Mouse (Mus musculus) 3134 (cell line): ENCODE results near the gene Nkiras2.
A peak's percentile ranks its signal among the peaks of the same experiment; 100 is the strongest.
"Not testable (repeated sequence)": the region's sequence is repeated elsewhere in the genome, so short reads cannot be mapped to it uniquely, and the experiment has no call there.

Experiments
- DNase-seq: peaks from one replicate; pipeline ENCODE4 v3.0.0-alpha.2; 2011; ENCODE audit warnings: low spot score; ENCODE audit not compliant: insufficient read length; ENCODE audit errors: extremely low read depth

Gene Nkiras2

GRCm38 (mm10) chr11:100625754-100626700 lies 7.0 kb downstream of the Nkiras2 start:
- DNase-seq = no peak

- DNase-seq = peak; percentile 47
Observed at GRCm38 (mm10) chr11:100626701-100627195, 7.7 kb downstream of the Nkiras2 start.

DNA sequence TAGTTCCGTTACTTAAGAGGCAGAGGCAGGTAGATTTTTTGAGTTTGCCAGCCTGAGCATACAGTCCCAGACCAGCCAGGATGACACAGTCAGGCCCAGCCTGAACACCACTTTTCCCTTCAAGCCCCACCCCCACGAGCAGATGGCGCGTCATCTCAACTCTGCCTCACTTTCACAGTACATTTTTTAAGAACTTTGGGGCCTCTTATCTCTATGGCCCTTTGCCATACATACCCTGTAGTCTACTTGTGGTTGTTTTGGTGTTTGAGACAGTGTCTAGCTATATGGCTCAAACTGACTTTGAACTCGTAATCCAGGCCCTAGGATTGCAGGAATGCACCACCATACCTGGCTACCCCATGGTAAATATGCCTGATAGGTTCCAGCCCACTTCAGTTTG lies 9.0 kb downstream of the Nkiras2 start:
- DNase-seq = no peak

- no peak for DNase-seq
Observed at GRCm38 (mm10) chr11:100628862-100629352, 9.9 kb downstream of the Nkiras2 start.

- DNase-seq = no peak
Observed at GRCm38 (mm10) chr11:100634530-100634929, 15.5 kb downstream of the Nkiras2 start.

DNA sequence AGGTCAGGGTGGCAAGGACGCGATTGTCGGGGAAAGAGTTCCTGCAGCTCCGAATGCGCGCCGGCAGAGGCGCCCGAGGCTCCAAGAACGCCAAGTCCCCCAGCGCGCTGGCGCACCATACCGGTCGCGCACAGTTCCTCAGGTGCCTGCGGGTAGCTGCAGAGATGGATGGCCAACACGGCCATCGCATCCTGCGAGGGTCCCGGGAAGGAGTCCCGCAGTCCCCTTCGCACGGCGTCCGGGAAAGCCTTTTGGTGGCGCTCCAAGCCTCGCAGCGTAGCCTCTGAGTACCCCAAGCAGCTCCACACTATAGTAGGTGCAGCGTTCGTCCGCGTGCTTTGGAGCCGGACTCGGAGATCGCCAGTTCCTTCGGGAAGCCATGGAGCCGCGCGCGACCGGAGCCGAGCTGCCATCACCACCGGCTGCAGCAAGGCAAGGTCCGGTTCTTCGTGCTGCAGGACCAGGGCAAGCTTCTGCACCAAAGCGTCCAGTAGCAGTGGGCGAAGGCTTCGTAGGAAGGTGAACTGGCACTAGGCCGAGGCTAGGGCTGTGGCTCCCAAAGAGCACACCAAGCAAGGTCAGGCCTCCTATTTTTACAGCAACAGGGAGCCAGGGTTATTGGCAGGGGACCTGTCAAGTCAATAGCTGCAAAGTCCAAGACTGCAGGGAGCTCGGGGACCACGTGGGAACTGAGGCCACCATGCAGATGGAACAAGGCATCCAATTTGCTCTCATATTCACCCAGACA lies 21.3 kb downstream of the Nkiras2 start:
- no peak for DNase-seq

DNA sequence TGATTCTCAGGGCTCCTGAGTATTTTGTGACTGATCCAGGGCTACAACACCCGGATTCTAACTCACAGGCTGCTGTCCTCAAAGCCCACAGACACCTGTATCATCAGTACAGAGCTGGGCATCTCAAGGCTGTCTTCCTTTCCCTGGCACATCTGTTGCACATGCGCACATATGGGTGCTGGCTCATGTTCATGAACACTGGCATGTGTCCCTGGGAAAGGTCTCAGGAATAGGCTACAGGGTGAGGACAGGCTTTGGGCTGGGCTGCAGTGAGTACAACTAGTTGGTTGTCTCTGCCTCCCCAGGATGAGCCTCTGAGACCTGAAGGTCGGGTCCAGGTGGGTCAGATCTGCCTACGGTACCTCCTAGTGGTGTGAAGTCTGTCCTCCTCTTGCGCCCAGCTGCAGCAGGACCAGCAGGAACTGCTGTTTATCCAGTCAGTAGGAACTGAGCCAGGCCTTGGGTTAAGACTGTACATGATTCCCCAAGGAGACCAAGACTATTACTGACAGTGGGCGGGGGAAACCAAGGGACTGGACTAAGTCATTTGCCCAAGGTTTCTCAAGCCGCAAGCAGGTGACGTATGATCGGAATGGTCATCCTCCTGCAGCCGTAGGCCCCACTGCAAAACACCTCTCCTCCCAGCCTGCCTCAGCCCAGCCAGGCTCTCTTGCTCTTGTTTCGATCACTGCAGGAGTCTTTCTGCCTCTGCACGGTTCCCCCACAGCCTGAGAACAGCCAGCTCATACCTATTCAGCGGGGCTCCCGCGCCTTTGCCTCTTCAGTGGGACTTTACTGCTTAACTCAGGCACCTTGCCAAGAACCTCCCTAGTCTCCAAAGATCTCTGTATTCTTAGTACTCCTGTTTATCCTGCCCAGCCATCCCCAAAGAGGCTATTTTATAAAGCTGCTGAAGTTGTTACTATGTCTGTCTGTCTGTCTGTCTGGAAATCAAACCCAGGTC lies 24.9 kb downstream of the Nkiras2 start:
- DNase-seq = no peak

GRCm38 (mm10) chr11:100646265-100646664 lies 27.2 kb downstream of the Nkiras2 start:
- no peak for DNase-seq

DNA sequence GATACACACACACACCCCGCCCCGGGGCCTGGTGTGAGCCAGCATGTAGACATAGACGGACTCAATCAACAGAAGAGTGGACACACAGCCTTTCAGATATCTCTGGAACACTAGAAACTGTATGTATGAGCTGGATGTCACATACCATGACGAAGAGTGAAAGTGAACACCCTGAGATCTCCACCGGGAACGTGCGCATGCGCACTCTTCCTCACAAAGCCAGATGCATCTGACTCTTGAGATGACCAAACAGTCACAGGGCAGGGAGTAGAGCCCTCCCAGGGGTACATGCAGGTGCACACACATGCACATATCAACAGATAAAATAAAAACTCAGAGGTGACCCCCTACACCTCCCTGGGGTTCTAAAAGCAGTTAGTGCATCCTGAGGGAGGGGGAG lies 29.4 kb downstream of the Nkiras2 start:
- no peak for DNase-seq

- DNase-seq = no peak
Observed at GRCm38 (mm10) chr11:100651205-100651604, 32.2 kb downstream of the Nkiras2 start.

DNA sequence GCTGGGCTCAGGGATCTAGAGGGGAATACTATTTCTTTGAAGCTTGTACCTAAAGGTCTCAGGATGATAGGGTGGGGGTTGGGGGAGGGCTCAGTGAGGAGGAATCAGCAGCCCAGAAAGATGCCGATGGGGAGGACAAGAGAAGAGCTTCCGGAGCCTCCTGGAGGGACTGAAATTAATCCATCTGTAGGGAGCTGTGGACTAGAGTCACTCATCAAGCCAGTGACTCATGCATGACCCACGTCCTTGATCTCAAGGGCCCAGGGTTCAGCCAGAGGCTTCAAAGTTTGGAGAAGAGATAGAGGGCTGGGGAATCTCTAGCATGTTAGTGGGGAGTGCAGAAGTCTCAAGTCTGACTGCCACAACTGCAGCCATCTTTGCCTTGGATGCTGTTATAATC lies 32.7 kb downstream of the Nkiras2 start:
- DNase-seq = no peak

- not testable (repeated sequence) for DNase-seq
Observed at GRCm38 (mm10) chr11:100655589-100655988, 36.5 kb downstream of the Nkiras2 start.

DNA sequence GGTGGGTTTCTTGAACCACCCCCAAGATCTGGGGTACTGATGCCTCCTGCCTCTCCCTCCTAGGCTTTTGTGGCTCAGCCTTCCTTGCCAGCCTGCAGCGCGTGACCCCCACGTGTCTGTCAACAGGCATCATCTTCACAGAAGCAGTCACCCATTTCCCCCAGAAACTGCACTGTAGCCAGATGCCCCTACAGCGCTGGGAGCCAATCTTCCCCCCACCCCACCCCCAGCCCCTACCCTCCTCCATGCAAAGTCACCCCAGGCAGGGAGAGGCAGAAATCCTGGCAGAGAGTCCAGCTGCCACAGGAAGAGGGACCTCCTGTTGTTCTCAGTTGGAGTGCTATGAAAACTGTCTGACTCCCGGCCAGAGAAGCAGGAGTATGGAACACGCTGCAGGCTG lies 37.4 kb downstream of the Nkiras2 start:
- no peak for DNase-seq

- no peak for DNase-seq
Observed at GRCm38 (mm10) chr11:100659806-100660205, 40.8 kb downstream of the Nkiras2 start.

GRCm38 (mm10) chr11:100671049-100671448 lies 52.0 kb downstream of the Nkiras2 start:
- DNase-seq = no peak

- DNase-seq = no peak
Observed at GRCm38 (mm10) chr11:100671956-100672355, 52.9 kb downstream of the Nkiras2 start.

GRCm38 (mm10) chr11:100673169-100673568 lies 54.1 kb downstream of the Nkiras2 start:
- DNase-seq = no peak
